In the genomic region with DNA sequence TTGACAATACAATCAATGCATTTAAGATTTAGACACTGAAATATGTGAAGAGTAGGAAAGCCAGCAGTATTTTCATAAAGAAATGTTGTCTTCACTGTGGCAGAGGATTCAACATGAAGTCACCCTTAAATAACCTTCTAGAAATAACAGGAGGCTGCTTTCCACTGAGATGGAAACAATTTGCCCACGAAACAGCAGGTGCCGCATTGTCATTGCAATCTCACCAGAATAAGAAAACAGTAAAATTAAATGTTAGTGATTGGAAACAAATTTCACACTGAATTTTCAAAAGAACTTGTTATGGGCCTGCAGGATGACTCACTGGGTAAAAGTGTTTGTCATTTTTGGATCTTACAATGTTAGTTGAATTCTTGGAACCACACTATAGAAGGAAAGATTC, we compare ENCODE assay signal across 33 mouse cellular contexts. TPM values are rescaled to one million over a fixed set of nuclear protein-coding genes. Genes with fewer than 3 reads are reported as not detected.
A peak's percentile ranks its signal among the peaks of the same experiment; 100 is the strongest.
DNase-seq lines count a peak whose midpoint lies in the region; ATAC-seq lines count a peak whose summit lies in the region.
"Had no signal": no experiment of that assay in that cellular context is flagged by ENCODE, and none has a peak within 500 bp of the region (broad histone marks: within the 10 kb centered on the region; RNA-seq: fewer than 3 reads in every experiment).

No protein-coding gene starts in this region.

- no peak overlapping the region for H3K27ac ChIP-seq in kidney, embryonic 16.5 days (ENCODE audit: low read length)
- H3K27ac ChIP-seq: embryonic facial prominence, embryonic 10.5 days; embryonic facial prominence, embryonic 15.5 days; heart, embryonic 10.5 days; heart, embryonic 15.5 days; kidney, embryonic 15.5 days; liver, embryonic 15.5 days; midbrain, embryonic 10.5 days; midbrain, embryonic 15.5 days; neural tube, embryonic 15.5 days had no signal

- no peaks in the 10 kb centered on the region for H3K9me3 ChIP-seq in kidney, embryonic 16.5 days (ENCODE audit: low read length)
- H3K9me3 ChIP-seq: embryonic facial prominence, embryonic 10.5 days; embryonic facial prominence, embryonic 15.5 days; heart, embryonic 10.5 days; heart, embryonic 15.5 days; kidney, embryonic 15.5 days; liver, embryonic 15.5 days; midbrain, embryonic 10.5 days; midbrain, embryonic 15.5 days; neural tube, embryonic 15.5 days had no signal

- no peaks in the 10 kb centered on the region for H3K4me1 ChIP-seq in kidney, embryonic 16.5 days (ENCODE audit: insufficient read depth, low read length)
- H3K4me1 ChIP-seq: embryonic facial prominence, embryonic 10.5 days; embryonic facial prominence, embryonic 15.5 days; heart, embryonic 10.5 days; heart, embryonic 15.5 days; kidney, embryonic 15.5 days; liver, embryonic 15.5 days; midbrain, embryonic 10.5 days; midbrain, embryonic 15.5 days; neural tube, embryonic 15.5 days had no signal

- WGBS in kidney, embryonic 16.5 days: 76% methylated on average over 2 of the region's 2 CpGs

- ATAC-seq in kidney, embryonic 16.5 days (ENCODE audit: low FRiP score, low TSS enrichment): no peak
- ATAC-seq: activated CD4-positive, CD25-positive, alpha-beta regulatory T cell, adult 4 months; forebrain, embryonic 14.5 days; midbrain, embryonic 15.5 days had no signal

- H3K9ac ChIP-seq in kidney, embryonic 16.5 days (replicated peaks; ENCODE audit: low read length): no peak overlapping the region
- H3K9ac ChIP-seq: embryonic facial prominence, embryonic 15.5 days; heart, embryonic 15.5 days; kidney, embryonic 15.5 days; liver, embryonic 15.5 days; lung, embryonic 14.5 days; midbrain, embryonic 15.5 days; neural tube, embryonic 15.5 days had no signal

- H3K4me3 ChIP-seq in kidney, embryonic 16.5 days (ENCODE audit: low read length): no peak overlapping the region
- H3K4me3 ChIP-seq: embryonic facial prominence, embryonic 10.5 days; embryonic facial prominence, embryonic 15.5 days; heart, embryonic 10.5 days; heart, embryonic 15.5 days; kidney, embryonic 15.5 days; liver, embryonic 15.5 days; midbrain, embryonic 10.5 days; midbrain, embryonic 15.5 days; neural tube, embryonic 15.5 days had no signal

- no peaks in the 10 kb centered on the region for H3K27me3 ChIP-seq in kidney, embryonic 16.5 days (ENCODE audit: insufficient read depth, low read length)
- H3K27me3 ChIP-seq: embryonic facial prominence, embryonic 15.5 days; heart, embryonic 15.5 days; kidney, embryonic 15.5 days; liver, embryonic 15.5 days; midbrain, embryonic 15.5 days; neural tube, embryonic 15.5 days had no signal

- peak; percentile 60 for DNase-seq in cerebellum, adult 9-11 months
- no peak for DNase-seq in cerebellum, postnatal 4 days (ENCODE audit: low spot score in 2 of 2)
- peak; percentile 8 to 14 for DNase-seq in right cerebral cortex, adult 2 months (ENCODE audit: low spot score in 2 of 2)
- DNase-seq in right cerebral cortex, adult 18-20 months: no peak
- peak; percentile 15 to 46 for DNase-seq in cerebellum, postnatal 14 days
- no peak for DNase-seq in urinary bladder, postnatal 14 days (ENCODE audit: low spot score)
- DNase-seq: adrenal gland, adult 2 months; adrenal gland, postnatal 36 days; B cell, adult 2 months; gastrocnemius, postnatal 10 days; heart, adult 11 months; kidney, adult 18-20 months; kidney, postnatal 36 days; liver; lung, embryonic 14.5 days; lung, postnatal 14 days; retina, postnatal 1 day; spleen, adult 18-20 months; thymus, adult 18-20 months; thymus, postnatal 25 days had no signal

- no peaks in the 10 kb centered on the region for H3K36me3 ChIP-seq in kidney, embryonic 16.5 days (ENCODE audit: insufficient read depth, low read length)
- H3K36me3 ChIP-seq: embryonic facial prominence, embryonic 10.5 days; embryonic facial prominence, embryonic 15.5 days; heart, embryonic 10.5 days; heart, embryonic 15.5 days; kidney, embryonic 15.5 days; liver, embryonic 15.5 days; midbrain, embryonic 10.5 days; midbrain, embryonic 15.5 days; neural tube, embryonic 15.5 days had no signal

- no peak overlapping the region for H3K4me2 ChIP-seq in kidney, embryonic 16.5 days (replicated peaks; ENCODE audit: low read depth, low read length)
- H3K4me2 ChIP-seq: embryonic facial prominence, embryonic 15.5 days; heart, embryonic 15.5 days; kidney, embryonic 15.5 days; liver, embryonic 15.5 days; lung, embryonic 14.5 days; midbrain, embryonic 15.5 days; neural tube, embryonic 15.5 days had no signal

RNA-seq across cellular contexts. Expression of gene Olfm3, which starts 29.0 kb away (rescaled TPM):
- 0.09 and 0.18 TPM in 2 replicates for polyA plus RNA-seq in kidney, embryonic 16.5 days (2015; fragmentation: Nextera tagmentation; extraction: Ambion mirVana)
- polyA plus RNA-seq: activated CD4-positive, CD25-positive, alpha-beta regulatory T cell, adult 4 months; heart, embryonic 10.5 days; heart, embryonic 15.5 days; limb, embryonic 11.5 days; liver, embryonic 15.5 days; lung, embryonic 14.5 days had no signal

Comparison
In these comparisons a context has a peak if more than half of its experiments do, and no peak if none do; other contexts are left out.
1. DNase-seq: peak in cerebellum, adult 9-11 months (single experiment), right cerebral cortex, adult 2 months (2 of 2) and cerebellum, postnatal 14 days (2 of 2); none in cerebellum, postnatal 4 days (0 of 2), right cerebral cortex, adult 18-20 months (single experiment) and urinary bladder, postnatal 14 days (single experiment).